Mouse (Mus musculus): ENCODE measurements around the gene OR5BS1P. TPM values are rescaled to one million over a fixed set of nuclear protein-coding genes. Genes with fewer than 3 reads are reported as not detected.
A peak's percentile ranks its signal among the peaks of the same experiment; 100 is the strongest.

OR5BS1P gene
- polyA plus RNA-seq, 1 experiment from 2014 or later = not detected

- no peak for TF ChIP-seq CTCF (IDR thresholded peaks at IDR 0.05; ENCODE audit: low read depth)
- Histone ChIP-seq H3K36me3 (ENCODE audit: control insufficient read depth, insufficient read depth) (no peaks in the 10 kb centered on the region), H3K27me3 (replicated peaks; ENCODE audit: control insufficient read depth, insufficient read depth, low read length) (no peaks in the 10 kb centered on the region), H3K9me3 (ENCODE audit: control insufficient read depth) (no peaks in the 10 kb centered on the region), H3K27ac (ENCODE audit: low read depth, low read length) (no peak overlapping the region), H3K9ac (ENCODE audit: low read depth, low read length) (no peak overlapping the region), H3K4me3 (ENCODE audit: low read depth, low read length) (no peak overlapping the region), H3K4me2 (replicated peaks; ENCODE audit: low read depth) (no peak overlapping the region), H3K4me1 (replicated peaks; ENCODE audit: control insufficient read depth, insufficient read depth, low read length) (no peaks in the 10 kb centered on the region)
- no peak for ATAC-seq
- WGBS = 62% methylated on average over 4 of the region's 4 CpGs
Observed at GRCm38 (mm10) chr15:98448521-98448920, 21.2 kb upstream of the OR5BS1P start.

GRCm38 (mm10) chr15:98452288-98452687 lies 17.4 kb upstream of the OR5BS1P start, which contains the start of gene Olfr281:
Gene Olfr281, plus strand, starts transcription at chr15:98452588.
- Histone ChIP-seq H3K36me3 (ENCODE audit: control insufficient read depth, insufficient read depth) (no peaks in the 10 kb centered on the region), H3K4me2 (replicated peaks; ENCODE audit: low read depth) (no peak within 1 kb of the TSS), H3K4me1 (replicated peaks; ENCODE audit: control insufficient read depth, insufficient read depth, low read length) (0 out of 2 replicates have a peak, but pooled peaks cover 3% of the 10 kb centered on the region), H3K9me3 (ENCODE audit: control insufficient read depth) (no peaks in the 10 kb centered on the region), H3K27me3 (replicated peaks; ENCODE audit: control insufficient read depth, insufficient read depth, low read length) (no peaks in the 10 kb centered on the region), H3K27ac (ENCODE audit: low read depth, low read length) (no peak within 1 kb of the TSS), H3K4me3 (ENCODE audit: low read depth, low read length) (no peak within 1 kb of the TSS), H3K9ac (ENCODE audit: low read depth, low read length) (no peak within 1 kb of the TSS)
- TF ChIP-seq CTCF (IDR thresholded peaks at IDR 0.05; ENCODE audit: low read depth) = no peak
- WGBS = 89% methylated on average over 7 of the region's 7 CpGs
- no peak for ATAC-seq

GRCm38 (mm10) chr15:98471539-98471938 lies 1.8 kb downstream of the OR5BS1P start:
- no peak for ATAC-seq
- TF ChIP-seq CTCF (IDR thresholded peaks at IDR 0.05; ENCODE audit: low read depth) = no peak
- no peaks in the 10 kb centered on the region for H3K4me1 ChIP-seq (replicated peaks; ENCODE audit: control insufficient read depth, insufficient read depth, low read length)
- H3K36me3 ChIP-seq (ENCODE audit: control insufficient read depth, insufficient read depth) = no peaks in the 10 kb centered on the region
- H3K27me3 ChIP-seq (replicated peaks; ENCODE audit: control insufficient read depth, insufficient read depth, low read length) = 0 out of 2 replicates have a peak, but pooled peaks cover 7% of the 10 kb centered on the region
- no peak overlapping the region for H3K4me3 ChIP-seq (ENCODE audit: low read depth, low read length)
- no peak overlapping the region for H3K27ac ChIP-seq (ENCODE audit: low read depth, low read length)
- H3K9me3 ChIP-seq (ENCODE audit: control insufficient read depth) = no peaks in the 10 kb centered on the region
- no peak overlapping the region for H3K9ac ChIP-seq (ENCODE audit: low read depth, low read length)
- WGBS = 93% methylated on average over 13 of the region's 13 CpGs
- no peak overlapping the region for H3K4me2 ChIP-seq (replicated peaks; ENCODE audit: low read depth)

- H3K36me3 ChIP-seq (ENCODE audit: control insufficient read depth, insufficient read depth) = no peaks in the 10 kb centered on the region
- WGBS = 73% methylated on average over 10 of the region's 10 CpGs
- H3K4me1 ChIP-seq (replicated peaks; ENCODE audit: control insufficient read depth, insufficient read depth, low read length) = no peaks in the 10 kb centered on the region
- H3K27ac ChIP-seq (ENCODE audit: low read depth, low read length) = no peak overlapping the region
- no peaks in the 10 kb centered on the region for H3K9me3 ChIP-seq (ENCODE audit: control insufficient read depth)
- TF ChIP-seq CTCF (IDR thresholded peaks at IDR 0.05; ENCODE audit: low read depth) = no peak
- H3K4me2 ChIP-seq (replicated peaks; ENCODE audit: low read depth) = no peak overlapping the region
- H3K27me3 ChIP-seq (replicated peaks; ENCODE audit: control insufficient read depth, insufficient read depth, low read length) = 0 out of 2 replicates have a peak, but pooled peaks cover 10% of the 10 kb centered on the region
- ATAC-seq = no peak
- H3K9ac ChIP-seq (ENCODE audit: low read depth, low read length) = no peak overlapping the region
- no peak overlapping the region for H3K4me3 ChIP-seq (ENCODE audit: low read depth, low read length)
Observed at GRCm38 (mm10) chr15:98474958-98475357, 5.3 kb downstream of the OR5BS1P start.

GRCm38 (mm10) chr15:98475382-98475781 lies 5.7 kb downstream of the OR5BS1P start:
- no peak overlapping the region for H3K27ac ChIP-seq (ENCODE audit: low read depth, low read length)
- no peak overlapping the region for H3K4me2 ChIP-seq (replicated peaks; ENCODE audit: low read depth)
- peak; percentile 80 for TF ChIP-seq CTCF (IDR thresholded peaks at IDR 0.05; ENCODE audit: low read depth)
- H3K4me1 ChIP-seq (replicated peaks; ENCODE audit: control insufficient read depth, insufficient read depth, low read length) = no peaks in the 10 kb centered on the region
- H3K9me3 ChIP-seq (ENCODE audit: control insufficient read depth) = no peaks in the 10 kb centered on the region
- no peak for ATAC-seq
- WGBS = 47% methylated on average over 10 of the region's 10 CpGs
- no peak overlapping the region for H3K9ac ChIP-seq (ENCODE audit: low read depth, low read length)
- H3K4me3 ChIP-seq (ENCODE audit: low read depth, low read length) = no peak overlapping the region
- H3K27me3 ChIP-seq (replicated peaks; ENCODE audit: control insufficient read depth, insufficient read depth, low read length) = 0 out of 2 replicates have a peak, but pooled peaks cover 10% of the 10 kb centered on the region
- no peaks in the 10 kb centered on the region for H3K36me3 ChIP-seq (ENCODE audit: control insufficient read depth, insufficient read depth)

- no peak overlapping the region for H3K4me3 ChIP-seq (ENCODE audit: low read depth, low read length)
- H3K27ac ChIP-seq (ENCODE audit: low read depth, low read length) = no peak overlapping the region
- no peak for ATAC-seq
- H3K4me2 ChIP-seq (replicated peaks; ENCODE audit: low read depth) = no peak overlapping the region
- no peaks in the 10 kb centered on the region for H3K9me3 ChIP-seq (ENCODE audit: control insufficient read depth)
- no peaks in the 10 kb centered on the region for H3K36me3 ChIP-seq (ENCODE audit: control insufficient read depth, insufficient read depth)
- H3K9ac ChIP-seq (ENCODE audit: low read depth, low read length) = no peak overlapping the region
- no peaks in the 10 kb centered on the region for H3K4me1 ChIP-seq (replicated peaks; ENCODE audit: control insufficient read depth, insufficient read depth, low read length)
- no peak for TF ChIP-seq CTCF (IDR thresholded peaks at IDR 0.05; ENCODE audit: low read depth)
- WGBS = 74% methylated on average over 5 of the region's 5 CpGs
- H3K27me3 ChIP-seq (replicated peaks; ENCODE audit: control insufficient read depth, insufficient read depth, low read length) = 0 out of 2 replicates have a peak, but pooled peaks cover 10% of the 10 kb centered on the region
Observed at GRCm38 (mm10) chr15:98476281-98476680, 6.6 kb downstream of the OR5BS1P start.
